Mouse (Mus musculus) gastrocnemius, postnatal 10 days (tissue): Measurements from ENCODE around the gene Myh9. TPM values are rescaled to one million over a fixed set of nuclear protein-coding genes. Genes with fewer than 3 reads are reported as not detected.

Experiments
- DNase-seq: peaks from one replicate; pipeline ENCODE4 v3.0.0; 2021; ENCODE audit warnings: mixed read lengths
- total RNA-seq, 2 experiments: library from RNA; stranded (reverse); gene quantifications; 2 replicates each; pipeline ENCODE4 v1.2.3; 2021

Myh9 gene
- total RNA-seq, 2 experiments from 2014 or later, result 117 to 155 TPM

- DNase-seq, result no peak
These were observed 13.7 kb downstream of the Myh9 start for GRCm38 (mm10) chr15:77828242-77828641.

GRCm38 (mm10) chr15:77827794-77828193, 14.2 kb downstream of the Myh9 start:
- no peak for DNase-seq

GRCm38 (mm10) chr15:77827379-77827778, 14.6 kb downstream of the Myh9 start:
- no peak for DNase-seq

DNA sequence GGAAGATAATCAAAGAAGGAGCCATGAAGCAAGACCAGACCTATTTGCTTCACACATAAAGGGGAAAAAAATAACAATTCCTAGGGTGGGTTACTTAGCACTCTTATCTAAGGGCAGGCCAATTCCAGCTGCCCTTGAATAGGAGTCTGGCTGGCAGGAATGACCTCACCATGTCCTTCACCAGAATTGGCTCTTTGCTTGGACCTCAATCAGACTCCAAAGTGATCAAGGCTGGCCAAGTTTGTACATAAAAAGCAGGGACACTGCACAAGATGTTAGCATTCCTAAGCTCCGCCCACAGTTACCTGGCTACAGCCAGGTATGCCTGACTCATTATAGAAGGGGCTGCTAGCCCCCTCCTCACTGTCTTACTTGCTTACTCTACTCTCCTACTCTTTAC, 16.6 kb downstream of the Myh9 start:
- DNase-seq, result no peak

GRCm38 (mm10) chr15:77824321-77824720, 17.7 kb downstream of the Myh9 start:
- no peak for DNase-seq

- no peak for DNase-seq
These were observed 18.3 kb downstream of the Myh9 start for GRCm38 (mm10) chr15:77823634-77824033.

DNA sequence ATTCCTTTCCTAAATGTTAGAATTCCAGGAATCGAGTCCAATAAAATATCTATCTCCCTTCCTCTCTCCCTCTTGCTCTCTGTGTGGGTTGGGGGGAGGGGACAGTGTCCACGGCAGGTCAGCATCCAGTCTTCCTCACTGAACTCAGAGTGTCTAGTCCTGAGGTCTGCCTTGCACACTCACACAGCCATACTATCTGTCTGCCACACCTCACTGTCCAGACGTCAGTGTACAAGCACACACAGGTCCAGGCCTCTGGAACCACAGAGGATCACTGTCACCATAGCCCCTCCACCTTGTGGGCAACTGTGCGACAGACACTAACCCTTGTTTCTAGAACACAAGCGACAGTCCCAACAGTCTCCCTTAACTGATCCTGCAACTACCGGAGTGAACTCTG, 18.8 kb downstream of the Myh9 start:
- no peak for DNase-seq

DNA sequence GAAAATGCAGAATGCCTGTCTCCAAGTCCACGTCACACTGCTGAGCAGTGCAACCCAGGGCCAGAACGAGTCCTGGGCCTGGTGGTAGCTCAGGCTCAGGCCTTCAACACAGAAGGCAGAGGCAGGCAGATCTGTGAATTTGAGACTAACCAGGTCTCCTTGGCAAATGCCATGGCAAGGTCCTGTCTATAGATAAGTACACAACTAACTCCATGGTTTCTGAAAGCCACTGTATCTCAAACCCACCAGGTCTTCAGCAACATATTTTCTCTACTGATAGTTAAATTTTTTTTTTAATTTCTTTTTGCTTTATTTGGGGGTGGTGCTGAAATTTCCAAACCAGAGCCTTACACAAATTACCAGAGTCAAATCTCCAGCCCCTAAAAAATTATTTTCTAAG, 19.3 kb downstream of the Myh9 start:
- DNase-seq, result no peak

- no peak for DNase-seq
These were observed 19.9 kb downstream of the Myh9 start for GRCm38 (mm10) chr15:77822057-77822466.

DNA sequence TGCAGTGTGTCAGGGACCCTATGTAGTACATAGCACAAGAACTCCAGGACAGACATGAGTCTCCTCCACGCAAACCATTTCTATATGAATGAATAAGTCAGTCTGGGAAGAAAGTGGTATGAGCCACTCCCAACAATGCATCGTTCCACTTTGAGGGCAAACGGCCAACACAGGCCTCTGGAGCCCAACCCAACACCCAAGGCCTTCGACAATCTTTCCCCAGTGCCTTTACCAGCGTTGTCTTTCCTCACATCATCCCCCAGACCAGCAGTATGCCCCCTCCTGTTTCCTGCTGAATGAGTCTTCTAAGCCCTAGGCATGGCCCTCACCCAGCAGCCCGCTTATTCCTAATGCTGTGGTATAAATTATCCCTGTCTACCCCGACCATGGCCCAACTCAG, 20.6 kb downstream of the Myh9 start:
- no peak for DNase-seq

GRCm38 (mm10) chr15:77820480-77821163, 21.4 kb downstream of the Myh9 start:
- no peak for DNase-seq

- peak; percentile 80 for DNase-seq
These were observed 22.0 kb downstream of the Myh9 start for GRCm38 (mm10) chr15:77819894-77820387.

- DNase-seq, result no peak
These were observed 23.3 kb downstream of the Myh9 start for GRCm38 (mm10) chr15:77818556-77819158.

- DNase-seq, result no peak
These were observed 24.6 kb downstream of the Myh9 start for GRCm38 (mm10) chr15:77817417-77817816.

DNA sequence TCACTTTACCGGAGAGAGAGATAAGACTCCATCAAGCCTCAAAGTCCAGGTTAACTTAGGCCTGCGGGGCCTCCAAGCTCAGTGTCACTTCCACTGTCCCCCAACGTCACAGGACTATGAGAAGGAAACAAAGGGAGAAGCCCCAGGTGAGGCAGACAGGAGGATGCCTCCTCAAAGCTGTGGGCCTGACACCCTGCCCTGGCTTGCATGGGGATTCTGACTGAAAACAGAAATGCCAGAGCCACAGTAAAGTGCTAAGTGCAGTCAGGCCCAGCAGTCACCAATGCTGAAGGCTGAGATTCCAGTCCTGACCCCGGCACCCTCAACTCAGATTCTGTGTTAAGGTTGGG, 25.4 kb downstream of the Myh9 start:
- DNase-seq, result no peak

- DNase-seq, result no peak
These were observed 25.9 kb downstream of the Myh9 start for GRCm38 (mm10) chr15:77815867-77816600.

GRCm38 (mm10) chr15:77813639-77814375, 28.2 kb downstream of the Myh9 start:
- DNase-seq, result no peak

GRCm38 (mm10) chr15:77812578-77812977, 29.4 kb downstream of the Myh9 start:
- DNase-seq, result no peak

DNA sequence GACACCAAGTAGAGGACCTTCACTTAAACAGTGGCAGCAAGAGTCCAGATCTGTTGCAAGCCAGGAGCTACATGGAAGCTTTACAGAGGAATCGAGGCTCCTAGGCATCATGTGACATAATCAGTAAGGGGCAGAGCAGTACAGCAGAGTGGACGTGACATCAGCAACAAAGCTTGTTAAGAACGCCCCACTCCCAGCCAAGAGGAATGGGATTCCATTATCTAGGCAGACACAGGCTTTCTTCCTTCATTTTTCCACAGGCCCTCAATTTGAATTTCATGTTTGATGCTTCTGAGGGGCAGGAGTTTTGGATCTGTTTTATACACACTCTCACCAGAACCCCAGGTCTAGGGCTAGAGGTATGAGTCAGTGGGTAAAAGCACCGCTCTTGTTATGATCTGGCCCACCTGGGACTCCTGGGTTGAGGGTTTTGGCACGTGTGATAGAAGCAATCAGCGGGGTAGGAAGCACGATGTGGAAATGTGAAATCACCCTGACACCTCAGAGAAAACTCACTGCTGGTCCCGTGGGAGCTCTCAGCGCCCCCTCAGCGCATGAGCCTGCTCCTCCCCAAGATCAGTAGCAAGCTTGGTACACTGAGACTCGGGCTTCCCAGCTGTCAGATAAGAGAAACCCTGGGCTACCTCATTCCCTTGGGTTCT, 30.7 kb downstream of the Myh9 start:
- DNase-seq, result no peak

DNA sequence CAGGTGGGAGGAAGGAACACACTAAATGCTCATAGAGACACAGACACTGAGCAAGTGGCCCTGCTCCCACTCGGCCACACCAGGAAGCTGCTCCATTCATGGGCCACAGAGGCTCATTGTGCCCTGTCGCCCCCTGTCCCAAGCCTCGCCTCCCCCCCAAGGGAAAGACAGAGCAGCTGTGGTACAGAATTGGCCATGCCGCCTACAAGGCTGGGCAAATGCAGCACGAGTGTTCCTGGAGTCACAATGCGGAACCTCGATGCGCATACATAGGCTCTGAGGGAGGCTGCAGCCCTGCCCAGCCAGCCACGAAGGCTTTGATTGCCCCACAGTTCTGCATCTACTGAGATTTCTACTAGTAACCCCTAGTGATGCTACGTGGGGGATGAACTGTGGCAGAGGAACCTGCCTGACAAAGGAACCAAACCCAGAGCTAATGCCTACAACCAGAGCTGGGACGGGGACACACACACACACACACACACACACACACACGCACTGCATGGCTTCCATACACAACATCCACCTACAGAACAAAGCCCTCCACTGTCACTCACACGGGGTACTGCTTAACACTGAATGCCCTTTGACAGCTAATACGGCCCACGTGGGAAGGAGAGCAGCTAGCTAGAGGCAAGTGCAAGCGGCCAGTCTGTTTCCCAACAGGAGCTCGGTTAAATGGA, 31.4 kb downstream of the Myh9 start:
- no peak for DNase-seq

DNA sequence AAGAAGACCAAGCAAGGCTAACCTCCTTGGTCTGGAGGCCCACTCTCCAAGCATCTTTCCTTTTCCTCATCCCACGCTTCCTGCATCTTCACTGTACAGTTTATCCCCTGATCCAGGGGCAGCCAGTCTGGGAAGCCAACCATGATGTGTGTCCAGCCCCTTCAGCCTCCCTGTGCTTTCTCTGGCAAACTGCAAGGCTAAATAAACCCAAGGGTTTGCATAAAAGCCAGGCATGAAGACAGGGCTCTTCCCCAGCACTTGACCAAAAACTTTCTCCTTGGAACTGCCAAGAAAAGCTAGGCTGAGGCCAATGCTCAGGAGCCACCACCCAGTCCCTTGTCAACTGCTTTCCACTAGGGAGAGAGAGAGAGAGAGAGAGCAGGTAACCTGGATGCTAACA, 32.5 kb downstream of the Myh9 start:
- no peak for DNase-seq

- DNase-seq, result no peak
These were observed 34.8 kb downstream of the Myh9 start for GRCm38 (mm10) chr15:77807264-77807585.
